ENCODE assay signal across 9 mouse cellular contexts in genomic region chr12:30050235-30050634, GRCm38 (mm10).
A peak's percentile ranks its signal among the peaks of the same experiment; 100 is the strongest.
DNase-seq lines count a peak whose midpoint lies in the region; ATAC-seq and TF ChIP-seq lines count a peak whose summit lies in the region.
"Had no signal": no experiment of that assay in that cellular context is flagged by ENCODE, and none has a peak within 500 bp of the region (broad histone marks: within the 10 kb centered on the region; RNA-seq: fewer than 3 reads in every experiment).

No protein-coding gene starts in this region.

- no peak for TF ChIP-seq POLR2A in embryonic fibroblast, embryonic 13.5 days (IDR thresholded peaks at IDR 0.05; ENCODE audit: low read depth, low read length)

- H3K27ac ChIP-seq in embryonic fibroblast, embryonic 13.5 days (ENCODE audit: insufficient read depth, low read length): no peak overlapping the region
- no peak overlapping the region for H3K27ac ChIP-seq in midbrain, embryonic 12.5 days (replicated peaks)
- H3K27ac ChIP-seq: macrophage had no signal

- 20% methylated on average over 4 of the region's 4 CpGs for WGBS in midbrain, embryonic 12.5 days

- H3K4me2 ChIP-seq in midbrain, embryonic 12.5 days (replicated peaks): no peak overlapping the region

- TF ChIP-seq CTCF in embryonic fibroblast, embryonic 13.5 days (IDR thresholded peaks at IDR 0.05; ENCODE audit: borderline replicate concordance, insufficient read depth, low read length): peak; percentile 48; the same call in 1 of the 2 replicates

- H3K36me3 ChIP-seq in midbrain, embryonic 12.5 days: no peaks in the 10 kb centered on the region

- no peak overlapping the region for H3K9ac ChIP-seq in midbrain, embryonic 12.5 days (replicated peaks)

- H3K4me1 ChIP-seq in embryonic fibroblast, embryonic 13.5 days (ENCODE audit: control insufficient read depth, insufficient read depth, low read length): no peaks in the 10 kb centered on the region
- no peaks in the 10 kb centered on the region for H3K4me1 ChIP-seq in midbrain, embryonic 12.5 days

- H3K9me3 ChIP-seq in midbrain, embryonic 12.5 days: no peaks in the 10 kb centered on the region

- H3K27me3 ChIP-seq in midbrain, embryonic 12.5 days: no peaks in the 10 kb centered on the region

- peak; percentile 45 to 62 for DNase-seq in adrenal gland, adult 18-20 months (ENCODE audit: low spot score in 2 of 2)
- DNase-seq in adrenal gland, adult 8-10 months: no peak
- peak; percentile 10 for DNase-seq in thymus, postnatal 14 days
- DNase-seq in thymus, postnatal 25 days: no peak
- peak; percentile 76 for DNase-seq in kidney, postnatal 10 days
- no peak for DNase-seq in natural killer cell, adult 2 months (ENCODE audit: low spot score in 2 of 2)

- peak; percentile 49; the same call in 1 of the 2 replicates for ATAC-seq in midbrain, embryonic 12.5 days (ENCODE audit: low FRiP score, low read depth)

- H3K4me3 ChIP-seq in embryonic fibroblast, embryonic 13.5 days (ENCODE audit: insufficient read depth, low read length): no peak overlapping the region
- no peak overlapping the region for H3K4me3 ChIP-seq in midbrain, embryonic 12.5 days

Comparison
In these comparisons a context has a peak if more than half of its experiments do, and no peak if none do; other contexts are left out.
1. DNase-seq: peak in adrenal gland, adult 18-20 months (2 of 2), thymus, postnatal 14 days (single experiment) and kidney, postnatal 10 days (single experiment); none in adrenal gland, adult 8-10 months (single experiment), thymus, postnatal 25 days (single experiment) and natural killer cell, adult 2 months (0 of 2).